Mouse (Mus musculus): ENCODE measurements around the gene Mgat5. TPM values are rescaled to one million over a fixed set of nuclear protein-coding genes. Genes with fewer than 3 reads are reported as not detected.

Gene Mgat5
- polyA plus RNA-seq, 1 experiment from 2014 or later: 9.6 TPM

DNA sequence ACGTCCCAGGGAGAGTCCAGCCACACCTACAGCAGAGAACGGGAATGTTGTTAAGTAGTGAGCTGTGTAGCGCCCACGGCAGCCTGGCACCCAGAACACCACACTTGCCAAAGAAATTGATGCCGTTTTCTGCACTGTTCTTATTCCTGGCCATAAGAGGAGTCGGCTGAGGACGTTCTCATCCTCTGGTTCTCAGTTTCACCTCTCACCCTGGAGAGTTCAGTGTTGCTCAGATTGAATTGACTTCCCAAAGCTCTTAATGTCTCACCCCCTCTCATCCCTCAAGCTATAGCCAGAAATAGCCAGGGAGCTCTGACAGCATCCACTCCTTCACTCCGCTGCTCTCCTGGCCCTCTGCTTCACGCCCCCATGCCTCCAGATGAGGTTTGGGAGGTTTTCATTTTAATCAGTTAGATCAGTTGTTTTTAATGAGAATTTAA lies 234.7 kb downstream of the Mgat5 start:
- 81% methylated on average over 9 of the region's 9 CpGs for WGBS
- H3K4me2 ChIP-seq (replicated peaks): no peak overlapping the region
- ATAC-seq (ENCODE audit: low FRiP score, low read depth): no peak
- H3K9me3 ChIP-seq: no peaks in the 10 kb centered on the region
- no peak overlapping the region for H3K4me3 ChIP-seq
- no peak overlapping the region for H3K27ac ChIP-seq
- no peaks in the 10 kb centered on the region for H3K27me3 ChIP-seq (replicated peaks)
- H3K4me1 ChIP-seq: peaks cover 18% of the 10 kb centered on the region
- no peaks in the 10 kb centered on the region for H3K36me3 ChIP-seq
- H3K9ac ChIP-seq: no peak overlapping the region

DNA sequence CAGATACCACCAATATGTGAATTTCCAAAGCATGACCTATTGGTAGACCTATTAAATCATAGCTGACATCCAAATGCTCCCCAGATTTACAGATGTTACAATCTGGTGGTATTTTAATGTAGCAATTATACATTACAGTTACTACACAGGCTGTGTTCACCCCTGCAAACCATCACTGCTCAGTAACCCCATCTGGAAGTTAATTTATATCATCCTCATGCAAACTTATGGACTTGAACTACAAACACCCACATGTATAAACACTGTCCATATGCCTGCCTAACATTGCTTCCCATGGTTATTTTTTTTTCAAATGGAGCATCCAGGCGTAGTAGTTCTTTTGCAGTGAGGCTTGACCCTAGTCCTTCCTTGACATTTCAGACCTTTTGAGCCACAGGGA lies 236.2 kb downstream of the Mgat5 start:
- no peak overlapping the region for H3K4me2 ChIP-seq (replicated peaks)
- H3K9ac ChIP-seq: no peak overlapping the region
- H3K4me1 ChIP-seq: peaks cover 18% of the 10 kb centered on the region
- 79% methylated on average over 1 of the region's 1 CpGs for WGBS
- ATAC-seq (ENCODE audit: low FRiP score, low read depth): no peak
- H3K27me3 ChIP-seq (replicated peaks): no peaks in the 10 kb centered on the region
- no peak overlapping the region for H3K4me3 ChIP-seq
- H3K9me3 ChIP-seq: no peaks in the 10 kb centered on the region
- no peaks in the 10 kb centered on the region for H3K36me3 ChIP-seq
- H3K27ac ChIP-seq: no peak overlapping the region

DNA sequence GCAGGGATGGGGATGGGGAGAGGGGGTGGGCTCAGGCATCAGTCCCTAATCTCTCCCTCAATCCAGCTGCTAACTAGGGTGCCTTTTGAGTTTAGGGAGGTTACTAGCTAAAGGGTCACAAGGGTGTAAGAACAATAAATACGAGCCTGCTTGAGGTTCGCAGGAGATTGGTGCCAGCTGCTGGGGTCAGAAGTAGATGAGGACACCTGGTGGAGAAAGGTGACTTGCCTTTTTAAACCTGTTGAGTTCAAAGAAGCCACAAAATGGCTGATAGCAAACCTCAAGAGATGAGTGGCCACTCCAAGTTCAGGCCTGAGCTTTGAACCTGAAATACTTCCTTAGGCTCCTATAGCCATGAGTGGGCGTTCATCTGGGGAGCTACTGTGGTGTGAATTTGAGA lies 236.9 kb downstream of the Mgat5 start:
- Histone ChIP-seq H3K36me3 (no peaks in the 10 kb centered on the region), H3K9me3 (no peaks in the 10 kb centered on the region), H3K4me3 (no peak overlapping the region), H3K27me3 (replicated peaks) (no peaks in the 10 kb centered on the region), H3K9ac (no peak overlapping the region), H3K4me1 (peaks cover 18% of the 10 kb centered on the region), H3K4me2 (replicated peaks) (no peak overlapping the region), H3K27ac (no peak overlapping the region)
- no peak for ATAC-seq (ENCODE audit: low FRiP score, low read depth)
- 58% methylated on average over 3 of the region's 3 CpGs for WGBS

DNA sequence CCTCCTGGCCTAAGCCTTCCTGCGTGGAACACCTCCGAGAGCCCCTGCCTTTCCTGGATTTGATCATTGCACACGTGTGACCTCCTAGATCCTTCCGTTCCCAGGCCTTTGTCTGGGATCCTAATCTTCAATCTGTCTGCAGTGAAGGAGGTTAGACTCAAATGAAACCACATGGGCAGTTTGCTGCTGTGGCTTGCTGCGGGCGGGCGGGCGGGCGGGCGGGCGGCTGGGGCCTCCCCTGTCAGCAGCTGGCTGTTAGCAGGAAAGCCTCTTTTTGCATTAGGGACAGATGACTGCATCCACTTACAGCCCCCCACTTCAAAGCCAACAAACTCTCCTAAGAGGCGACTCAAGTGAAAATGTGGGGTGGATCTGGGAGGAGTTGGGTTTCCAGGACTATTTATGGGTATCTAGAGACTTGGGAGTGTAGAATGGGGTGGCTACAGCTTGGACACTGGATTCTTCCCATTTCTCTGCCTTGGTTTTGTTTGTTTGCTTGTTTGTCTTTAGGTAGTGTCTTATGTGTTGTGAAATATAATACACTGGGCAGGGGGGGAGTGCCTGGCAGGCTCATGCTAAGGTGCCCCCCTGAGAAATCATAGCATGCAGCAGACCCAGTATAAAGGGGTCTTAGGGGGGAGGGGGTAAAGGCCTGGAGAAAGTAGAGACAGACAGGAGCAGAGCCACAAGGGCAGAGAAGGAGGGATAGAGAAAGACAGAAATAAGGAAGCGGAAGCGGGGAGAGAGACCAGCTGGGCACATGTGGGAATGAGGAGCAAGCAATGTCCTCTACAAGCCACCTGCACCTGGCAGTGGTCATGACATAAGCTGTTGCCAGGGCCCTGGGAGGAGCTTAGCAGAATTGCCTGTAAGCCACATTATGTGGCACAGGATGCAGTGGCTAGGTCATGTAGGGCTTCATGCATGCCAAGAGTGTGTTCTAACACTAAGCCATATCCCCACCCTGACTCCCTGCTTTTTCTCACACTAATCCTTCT lies 238.4 kb downstream of the Mgat5 start:
- Histone ChIP-seq H3K27ac (no peak overlapping the region), H3K4me3 (no peak overlapping the region), H3K27me3 (replicated peaks) (no peaks in the 10 kb centered on the region), H3K4me1 (peaks cover 18% of the 10 kb centered on the region), H3K9me3 (no peaks in the 10 kb centered on the region), H3K36me3 (no peaks in the 10 kb centered on the region), H3K9ac (no peak overlapping the region), H3K4me2 (replicated peaks) (no peak overlapping the region)
- WGBS: 27% methylated on average over 14 of the region's 14 CpGs
- 0 out of 2 replicates have a peak, but pooled peaks have one; percentile 22 for ATAC-seq (ENCODE audit: low FRiP score, low read depth)

DNA sequence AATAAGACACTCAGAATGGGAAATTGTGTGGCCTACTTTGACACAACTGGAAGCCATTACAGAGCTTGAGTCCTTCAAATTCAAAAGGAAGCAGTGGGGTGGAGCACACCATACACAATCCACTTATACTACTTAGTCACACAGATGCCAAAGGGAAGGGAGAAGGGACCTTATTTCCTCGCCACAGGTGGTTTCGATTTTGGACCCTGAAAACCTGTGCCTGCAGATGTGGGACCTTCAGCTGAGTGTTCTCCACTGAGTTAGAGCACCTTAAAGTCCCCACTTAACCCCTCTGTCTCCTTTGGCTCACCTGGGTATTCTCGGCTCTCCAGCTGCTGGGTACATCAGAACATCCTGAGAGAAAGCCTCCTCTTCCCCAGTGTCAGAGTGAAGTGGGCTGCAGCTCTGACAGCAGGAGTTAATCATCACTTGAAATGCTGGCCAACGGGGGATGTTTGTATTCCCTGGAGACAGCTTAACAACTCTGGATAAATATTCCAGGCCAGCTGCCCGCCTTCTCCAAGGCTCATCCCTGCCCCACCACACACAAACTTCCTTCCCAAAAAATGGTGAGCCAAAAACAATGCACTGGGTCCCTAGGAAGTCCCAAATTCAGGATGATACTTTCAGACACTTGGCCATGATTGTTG lies 240.1 kb downstream of the Mgat5 start:
- ATAC-seq (ENCODE audit: low FRiP score, low read depth): no peak

DNA sequence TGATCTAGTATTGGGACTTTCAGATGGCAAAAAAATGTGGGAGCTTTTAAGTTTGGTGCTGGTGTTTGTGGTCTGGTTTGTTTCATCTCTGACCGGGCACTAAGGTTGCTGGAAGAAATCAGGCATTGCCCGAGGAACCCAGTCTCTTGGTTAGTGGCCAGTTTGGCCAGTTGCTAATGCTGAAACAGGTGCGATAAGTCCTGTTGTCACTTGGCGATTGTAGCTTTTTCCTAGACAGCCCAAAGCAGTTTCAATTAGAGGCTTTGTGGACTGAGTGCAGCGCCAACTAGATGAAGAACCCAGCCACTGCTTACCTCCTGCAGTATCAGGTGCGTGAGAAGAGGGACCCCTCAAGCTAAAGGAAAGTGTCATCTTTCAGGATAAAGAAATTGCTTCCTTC lies 248.6 kb downstream of the Mgat5 start:
- Histone ChIP-seq H3K36me3 (peaks cover 12% of the 10 kb centered on the region), H3K4me1 (peaks cover 2% of the 10 kb centered on the region; the same call in 1 of the 2 replicates), H3K4me2 (replicated peaks) (no peak overlapping the region), H3K27me3 (replicated peaks) (no peaks in the 10 kb centered on the region), H3K27ac (no peak overlapping the region), H3K9me3 (no peaks in the 10 kb centered on the region), H3K9ac (no peak overlapping the region), H3K4me3 (no peak overlapping the region)
- no peak for ATAC-seq (ENCODE audit: low FRiP score, low read depth)
- 92% methylated on average over 6 of the region's 6 CpGs for WGBS

More for the DNA sequence above, 240.1 kb downstream of the Mgat5 start:
- Histone ChIP-seq H3K27ac (no peak overlapping the region), H3K27me3 (replicated peaks) (no peaks in the 10 kb centered on the region), H3K36me3 (peaks cover 11% of the 10 kb centered on the region), H3K9me3 (no peaks in the 10 kb centered on the region), H3K9ac (no peak overlapping the region), H3K4me2 (replicated peaks) (no peak overlapping the region), H3K4me1 (peaks cover 18% of the 10 kb centered on the region), H3K4me3 (no peak overlapping the region)
- 58% methylated on average over 5 of the region's 5 CpGs for WGBS

DNA sequence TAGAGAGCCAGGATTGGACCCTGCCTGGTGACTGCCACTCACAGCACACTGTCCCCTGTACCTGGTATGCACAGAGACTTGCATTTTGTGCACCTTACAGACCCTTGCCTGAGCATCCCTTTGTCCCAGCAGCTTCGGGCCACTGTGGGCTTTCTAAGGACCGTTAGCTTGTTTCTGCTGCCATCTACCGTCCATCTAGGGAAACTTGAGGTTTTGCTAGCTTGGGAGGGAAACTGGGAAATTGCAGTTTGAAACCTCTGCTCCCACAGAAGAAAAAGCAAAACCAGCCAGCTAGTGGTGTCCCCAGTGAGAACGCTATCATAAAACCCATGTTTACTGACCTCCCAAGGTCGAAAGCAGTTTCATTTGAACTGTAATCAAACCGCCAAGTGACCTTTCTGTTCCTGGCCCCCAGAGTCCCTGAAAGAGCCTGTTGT lies 254.2 kb downstream of the Mgat5 start:
- H3K9ac ChIP-seq: no peak overlapping the region
- ATAC-seq (ENCODE audit: low FRiP score, low read depth): peak; percentile 81

DNA sequence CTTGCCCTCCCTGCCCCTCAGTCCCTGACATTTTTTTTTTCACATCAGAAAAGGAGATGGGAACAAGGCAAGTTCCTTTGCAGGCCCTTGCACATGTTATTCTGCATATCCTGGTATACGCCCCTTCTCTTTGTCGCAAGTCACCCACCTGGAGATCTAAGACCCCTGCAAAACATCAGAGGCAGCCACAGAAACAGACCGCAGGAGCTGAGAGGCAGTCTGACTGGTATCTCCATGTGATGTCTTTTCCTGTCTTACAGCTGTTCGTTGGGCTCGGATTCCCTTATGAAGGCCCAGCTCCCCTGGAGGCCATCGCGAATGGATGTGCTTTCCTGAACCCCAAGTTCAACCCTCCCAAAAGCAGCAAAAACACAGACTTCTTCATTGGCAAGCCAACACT lies 254.8 kb downstream of the Mgat5 start:
- H3K4me1 ChIP-seq: peaks cover 7% of the 10 kb centered on the region
- no peak overlapping the region for H3K27ac ChIP-seq
- no peak overlapping the region for H3K4me2 ChIP-seq (replicated peaks)
- no peak overlapping the region for H3K4me3 ChIP-seq
- no peaks in the 10 kb centered on the region for H3K36me3 ChIP-seq
- no peaks in the 10 kb centered on the region for H3K9me3 ChIP-seq
- no peak for ATAC-seq (ENCODE audit: low FRiP score, low read depth)
- 58% methylated on average over 7 of the region's 7 CpGs for WGBS
- H3K9ac ChIP-seq: no peak overlapping the region
- H3K27me3 ChIP-seq (replicated peaks): no peaks in the 10 kb centered on the region

More for the DNA sequence above, 254.2 kb downstream of the Mgat5 start:
- no peak overlapping the region for H3K4me3 ChIP-seq
- no peak overlapping the region for H3K4me2 ChIP-seq (replicated peaks)
- peaks cover 7% of the 10 kb centered on the region for H3K4me1 ChIP-seq
- no peaks in the 10 kb centered on the region for H3K27me3 ChIP-seq (replicated peaks)
- no peaks in the 10 kb centered on the region for H3K36me3 ChIP-seq
- 6% methylated on average over 6 of the region's 6 CpGs for WGBS
- H3K27ac ChIP-seq: no peak overlapping the region
- no peaks in the 10 kb centered on the region for H3K9me3 ChIP-seq

DNA sequence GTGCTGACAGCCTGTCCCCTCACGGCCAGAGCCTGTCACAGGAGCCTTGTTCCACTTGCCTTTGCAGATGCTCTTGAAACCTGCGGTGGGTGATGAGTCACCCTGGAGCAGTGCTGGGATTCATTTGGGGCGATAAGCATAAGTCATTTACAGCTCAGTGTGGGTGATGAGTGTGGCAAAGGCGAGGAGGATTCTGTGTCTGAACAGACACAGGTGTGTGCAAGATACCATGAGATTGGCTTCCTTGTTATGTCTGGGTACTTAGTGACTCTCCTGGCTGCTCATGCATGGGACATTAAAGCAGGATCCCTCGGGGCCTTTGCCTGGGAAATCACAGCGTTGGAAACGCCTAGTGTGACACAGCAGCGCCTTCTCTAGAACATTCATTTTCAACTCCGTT lies 256.2 kb downstream of the Mgat5 start:
- ATAC-seq (ENCODE audit: low FRiP score, low read depth): 0 out of 2 replicates have a peak, but pooled peaks have one; percentile 42
- no peak overlapping the region for H3K4me2 ChIP-seq (replicated peaks)
- H3K9me3 ChIP-seq: no peaks in the 10 kb centered on the region
- H3K4me3 ChIP-seq: no peak overlapping the region
- H3K36me3 ChIP-seq: no peaks in the 10 kb centered on the region
- no peaks in the 10 kb centered on the region for H3K27me3 ChIP-seq (replicated peaks)
- 78% methylated on average over 9 of the region's 9 CpGs for WGBS
- H3K9ac ChIP-seq: no peak overlapping the region
- peaks cover 7% of the 10 kb centered on the region for H3K4me1 ChIP-seq
- no peak overlapping the region for H3K27ac ChIP-seq

DNA sequence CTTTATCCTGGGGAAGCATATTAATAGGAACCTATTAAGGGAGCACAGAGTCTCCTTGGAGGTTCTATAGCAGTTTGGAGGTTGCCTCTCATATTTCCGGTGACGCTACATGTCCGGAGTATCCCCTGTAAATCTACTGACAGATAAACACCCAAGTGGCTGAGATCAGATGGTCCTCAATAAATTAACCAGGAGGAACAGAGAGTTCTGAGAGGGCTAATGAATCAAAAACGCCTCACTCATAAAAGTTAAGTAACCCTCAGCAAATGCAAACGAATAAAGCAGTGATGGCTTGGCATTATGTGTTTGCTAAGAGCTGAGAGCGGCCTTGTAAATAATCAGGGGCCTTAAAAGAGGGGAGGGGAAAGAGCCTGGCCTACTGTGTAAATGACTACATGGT lies 259.2 kb downstream of the Mgat5 start:
- no peaks in the 10 kb centered on the region for H3K9me3 ChIP-seq
- H3K4me2 ChIP-seq (replicated peaks): no peak overlapping the region
- H3K36me3 ChIP-seq: no peaks in the 10 kb centered on the region
- WGBS: 65% methylated on average over 6 of the region's 6 CpGs
- no peak overlapping the region for H3K4me3 ChIP-seq
- H3K27ac ChIP-seq: no peak overlapping the region
- H3K4me1 ChIP-seq: no peaks in the 10 kb centered on the region
- H3K27me3 ChIP-seq (replicated peaks): no peaks in the 10 kb centered on the region
- H3K9ac ChIP-seq: no peak overlapping the region
- ATAC-seq (ENCODE audit: low FRiP score, low read depth): no peak

DNA sequence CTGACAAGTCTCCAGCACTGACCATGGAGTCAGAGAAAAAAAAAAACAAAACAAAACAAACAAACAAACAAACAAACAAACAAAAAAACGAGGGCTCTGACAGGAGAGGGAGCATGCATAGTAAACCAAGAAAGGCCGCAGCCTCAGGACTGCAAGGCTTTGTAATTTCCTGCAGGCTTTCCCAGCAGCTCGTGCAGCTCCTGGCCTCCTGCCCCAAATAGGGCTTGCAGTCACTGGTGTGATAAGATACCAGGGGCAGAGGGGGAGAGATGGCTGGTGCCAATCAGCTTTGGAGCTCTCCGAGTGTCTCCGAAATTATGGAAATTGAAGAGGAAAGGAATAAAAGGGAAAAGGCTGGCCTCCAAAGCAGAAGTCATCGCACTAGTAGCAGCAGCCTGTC lies 260.5 kb downstream of the Mgat5 start:
- WGBS: 74% methylated on average over 6 of the region's 6 CpGs
- no peak overlapping the region for H3K27ac ChIP-seq
- H3K9me3 ChIP-seq: no peaks in the 10 kb centered on the region
- ATAC-seq (ENCODE audit: low FRiP score, low read depth): no peak
- H3K36me3 ChIP-seq: no peaks in the 10 kb centered on the region
- H3K9ac ChIP-seq: no peak overlapping the region
- H3K27me3 ChIP-seq (replicated peaks): no peaks in the 10 kb centered on the region
- no peaks in the 10 kb centered on the region for H3K4me1 ChIP-seq
- no peak overlapping the region for H3K4me3 ChIP-seq
- H3K4me2 ChIP-seq (replicated peaks): no peak overlapping the region

DNA sequence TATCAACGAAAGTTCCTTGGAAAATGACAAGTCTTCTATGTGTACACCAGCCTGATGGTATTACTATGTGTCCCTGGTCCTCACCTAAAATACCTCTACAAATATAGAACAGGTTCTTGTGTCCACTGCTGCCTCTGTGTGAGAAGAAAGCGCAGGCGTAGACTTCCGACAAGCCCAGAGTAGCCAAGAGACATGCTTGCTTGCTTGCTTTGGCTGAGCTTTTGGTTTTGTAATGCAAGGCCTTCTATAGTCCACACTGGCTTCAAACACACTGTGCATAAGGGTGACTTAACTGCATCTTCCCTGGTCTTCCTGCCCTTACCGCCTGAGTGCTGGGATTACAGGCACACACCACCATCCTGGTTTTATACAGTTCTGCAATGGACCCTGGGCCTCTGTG lies 262.4 kb downstream of the Mgat5 start:
- H3K27ac ChIP-seq: no peak overlapping the region
- no peaks in the 10 kb centered on the region for H3K27me3 ChIP-seq (replicated peaks)
- 96% methylated on average over 5 of the region's 5 CpGs for WGBS
- no peaks in the 10 kb centered on the region for H3K9me3 ChIP-seq
- H3K4me3 ChIP-seq: no peak overlapping the region
- H3K4me2 ChIP-seq (replicated peaks): no peak overlapping the region
- no peak for ATAC-seq (ENCODE audit: low FRiP score, low read depth)
- no peaks in the 10 kb centered on the region for H3K36me3 ChIP-seq
- H3K4me1 ChIP-seq: no peaks in the 10 kb centered on the region
- H3K9ac ChIP-seq: no peak overlapping the region
